Mouse (Mus musculus) E14TG2a.4 (cell line): Measurements from ENCODE around the gene Nemf.

ENCODE experiments used
- H3K27me3 ChIP-seq: 2 replicates; pipeline ENCODE4 v1.6.1; 2014; ENCODE audit warnings: low read length, control low read depth; ENCODE audit not compliant: insufficient read depth
- H3K36me3 ChIP-seq: 2 replicates; pipeline ENCODE4 v1.6.1; 2014; ENCODE audit warnings: low read length, control low read depth; ENCODE audit not compliant: insufficient read depth
- H3K4me1 ChIP-seq: replicated peaks from 2 replicates; pipeline ENCODE4 v1.6.1; 2014; ENCODE audit warnings: low read depth, low read length, control low read depth
- H3K4me3 ChIP-seq: replicated peaks from 2 replicates; pipeline ENCODE4 v1.5.1; 2014; ENCODE audit warnings: mild to moderate bottlenecking, low read length
- H3K9me3 ChIP-seq: 2 replicates; pipeline ENCODE4 v1.6.1; 2014; ENCODE audit warnings: low read length, control low read depth
- CTCF ChIP-seq: conservative IDR thresholded peaks from 2 replicates; pipeline ENCODE4 v1.5.1; 2014; ENCODE audit warnings: low read length
- NANOG ChIP-seq: IDR thresholded peaks from 2 replicates; pipeline ENCODE4 v1.6.1; 2014; ENCODE audit warnings: borderline replicate concordance, low read length, mixed read lengths
- POU5F1 ChIP-seq: IDR thresholded peaks from 2 replicates; pipeline ENCODE4 v1.6.1; 2014; ENCODE audit warnings: low read length, borderline replicate concordance

Nemf gene

DNA sequence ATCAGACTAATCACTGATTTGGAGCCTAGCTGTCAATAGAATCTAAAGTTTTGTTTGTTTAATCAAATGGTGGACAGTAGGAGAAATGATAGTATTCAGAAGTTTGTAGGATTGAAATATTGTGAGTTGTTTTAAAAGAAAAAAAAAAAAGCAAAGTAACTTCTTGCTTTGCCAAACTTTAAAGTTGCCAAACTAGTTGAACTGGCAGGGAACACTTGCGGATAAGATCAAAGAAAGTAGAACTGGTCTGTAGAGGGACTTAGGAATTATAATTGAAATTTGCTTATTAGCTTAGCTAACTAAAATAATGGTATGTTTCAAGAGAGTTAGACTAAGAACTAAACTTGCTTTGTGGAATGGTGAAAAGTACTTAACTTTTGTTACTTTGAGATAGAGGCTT is 20.2 kb upstream of the Nemf start:
- Histone ChIP-seq H3K36me3 (peaks cover 48% of the 10 kb centered on the region), H3K27me3 (no peaks in the 10 kb centered on the region), H3K4me3 (no peak overlapping the region), H3K4me1 (peaks cover 26% of the 10 kb centered on the region), H3K9me3 (no peaks in the 10 kb centered on the region)
- TF ChIP-seq CTCF (no peak), NANOG (no peak), POU5F1 (no peak)

DNA sequence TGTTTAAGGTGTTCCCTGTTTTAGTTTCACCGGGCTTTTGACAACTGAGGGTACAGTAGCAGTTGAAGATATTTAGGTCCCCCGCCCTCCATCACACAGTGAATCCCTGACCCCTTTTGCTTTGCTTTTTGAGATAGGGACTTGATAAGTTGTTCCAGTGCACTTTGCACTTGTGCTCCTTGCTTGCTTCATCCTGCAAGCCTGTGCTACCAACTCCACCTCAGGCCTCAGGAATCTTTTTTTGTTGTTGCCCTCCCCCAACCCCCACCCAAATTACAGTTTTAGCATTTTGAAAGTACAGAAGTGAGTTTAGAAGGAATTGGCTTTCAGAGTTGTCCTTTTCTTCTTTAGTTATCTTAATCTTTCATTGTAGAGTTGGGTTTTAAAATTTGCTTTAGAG is 19.2 kb upstream of the Nemf start:
- no peaks in the 10 kb centered on the region for H3K9me3 ChIP-seq
- no peak overlapping the region for H3K4me3 ChIP-seq
- peaks cover 48% of the 10 kb centered on the region for H3K36me3 ChIP-seq
- TF ChIP-seq POU5F1: no peak
- no peak for TF ChIP-seq CTCF
- no peaks in the 10 kb centered on the region for H3K27me3 ChIP-seq
- peaks cover 26% of the 10 kb centered on the region for H3K4me1 ChIP-seq

GRCm38 (mm10) chr12:69373850-69374766 is 17.1 kb upstream of the Nemf start:
- H3K9me3 ChIP-seq: no peaks in the 10 kb centered on the region
- H3K4me3 ChIP-seq: peak overlapping the region; percentile 93
- peaks cover 48% of the 10 kb centered on the region for H3K36me3 ChIP-seq
- TF ChIP-seq POU5F1 (no peak), NANOG (no peak), CTCF (no peak)
- H3K4me1 ChIP-seq: peaks cover 36% of the 10 kb centered on the region
- H3K27me3 ChIP-seq: no peaks in the 10 kb centered on the region

- H3K36me3 ChIP-seq: peaks cover 42% of the 10 kb centered on the region
- peaks cover 38% of the 10 kb centered on the region for H3K4me1 ChIP-seq
- H3K27me3 ChIP-seq: no peaks in the 10 kb centered on the region
- H3K4me3 ChIP-seq: peak overlapping the region; percentile 93
- TF ChIP-seq NANOG (no peak), CTCF (no peak), POU5F1 (no peak)
- H3K9me3 ChIP-seq: no peaks in the 10 kb centered on the region
Measured at GRCm38 (mm10) chr12:69372731-69373331, 15.9 kb upstream of the Nemf start.

- Histone ChIP-seq H3K36me3 (peaks cover 39% of the 10 kb centered on the region), H3K4me3 (peak within 1 kb of the TSS; percentile 93), H3K4me1 (peaks cover 46% of the 10 kb centered on the region), H3K9me3 (no peaks in the 10 kb centered on the region), H3K27me3 (no peaks in the 10 kb centered on the region)
- no peak for TF ChIP-seq CTCF
- no peak for TF ChIP-seq NANOG
- no peak for TF ChIP-seq POU5F1
Measured at GRCm38 (mm10) chr12:69371854-69372671, 15.1 kb upstream of the Nemf start, which contains the start of the genes Arf6 and Gm9887. Arf6 (plus strand) TSS chr12:69372150. Gm9887 (minus strand) TSS chr12:69372458.

- TF ChIP-seq NANOG (no peak), CTCF (no peak), POU5F1 (no peak)
- Histone ChIP-seq H3K4me3 (peak overlapping the region; percentile 93), H3K36me3 (peaks cover 34% of the 10 kb centered on the region), H3K27me3 (no peaks in the 10 kb centered on the region), H3K4me1 (peaks cover 50% of the 10 kb centered on the region), H3K9me3 (no peaks in the 10 kb centered on the region)
Measured at GRCm38 (mm10) chr12:69371421-69371853, 14.5 kb upstream of the Nemf start.

- no peaks in the 10 kb centered on the region for H3K9me3 ChIP-seq
- peaks cover 30% of the 10 kb centered on the region for H3K36me3 ChIP-seq
- no peak for TF ChIP-seq NANOG
- TF ChIP-seq CTCF: no peak
- TF ChIP-seq POU5F1: no peak
- H3K4me3 ChIP-seq: peak overlapping the region; percentile 93
- H3K4me1 ChIP-seq: peaks cover 46% of the 10 kb centered on the region
- no peaks in the 10 kb centered on the region for H3K27me3 ChIP-seq
Measured at GRCm38 (mm10) chr12:69370936-69371335, 14.0 kb upstream of the Nemf start.

GRCm38 (mm10) chr12:69367557-69367956 is 10.6 kb upstream of the Nemf start:
- no peak overlapping the region for H3K4me3 ChIP-seq
- TF ChIP-seq POU5F1 (no peak), CTCF (no peak), NANOG (no peak)
- no peaks in the 10 kb centered on the region for H3K36me3 ChIP-seq
- H3K9me3 ChIP-seq: no peaks in the 10 kb centered on the region
- H3K4me1 ChIP-seq: peaks cover 49% of the 10 kb centered on the region
- no peaks in the 10 kb centered on the region for H3K27me3 ChIP-seq
